Mouse (Mus musculus) ES-E14 (cell line): ENCODE results near the gene Gm6657.

ENCODE experiments used
- CHD2 ChIP-seq: IDR thresholded peaks from 2 replicates; pipeline ENCODE4 v1.6.1; 2014; ENCODE audit warnings: mild to moderate bottlenecking, low read depth, low read length, inconsistent platforms
- MAFK ChIP-seq: IDR thresholded peaks from 2 replicates; pipeline ENCODE4 v1.6.1; 2014; ENCODE audit warnings: mild to moderate bottlenecking, low read depth, low read length, inconsistent platforms; ENCODE audit not compliant: insufficient read depth
- ZC3H11A ChIP-seq: IDR thresholded peaks from 2 replicates; pipeline ENCODE4 v1.6.1; 2012; ENCODE audit warnings: low read depth, mild to moderate bottlenecking, inconsistent platforms, low read length, borderline replicate concordance

DNA sequence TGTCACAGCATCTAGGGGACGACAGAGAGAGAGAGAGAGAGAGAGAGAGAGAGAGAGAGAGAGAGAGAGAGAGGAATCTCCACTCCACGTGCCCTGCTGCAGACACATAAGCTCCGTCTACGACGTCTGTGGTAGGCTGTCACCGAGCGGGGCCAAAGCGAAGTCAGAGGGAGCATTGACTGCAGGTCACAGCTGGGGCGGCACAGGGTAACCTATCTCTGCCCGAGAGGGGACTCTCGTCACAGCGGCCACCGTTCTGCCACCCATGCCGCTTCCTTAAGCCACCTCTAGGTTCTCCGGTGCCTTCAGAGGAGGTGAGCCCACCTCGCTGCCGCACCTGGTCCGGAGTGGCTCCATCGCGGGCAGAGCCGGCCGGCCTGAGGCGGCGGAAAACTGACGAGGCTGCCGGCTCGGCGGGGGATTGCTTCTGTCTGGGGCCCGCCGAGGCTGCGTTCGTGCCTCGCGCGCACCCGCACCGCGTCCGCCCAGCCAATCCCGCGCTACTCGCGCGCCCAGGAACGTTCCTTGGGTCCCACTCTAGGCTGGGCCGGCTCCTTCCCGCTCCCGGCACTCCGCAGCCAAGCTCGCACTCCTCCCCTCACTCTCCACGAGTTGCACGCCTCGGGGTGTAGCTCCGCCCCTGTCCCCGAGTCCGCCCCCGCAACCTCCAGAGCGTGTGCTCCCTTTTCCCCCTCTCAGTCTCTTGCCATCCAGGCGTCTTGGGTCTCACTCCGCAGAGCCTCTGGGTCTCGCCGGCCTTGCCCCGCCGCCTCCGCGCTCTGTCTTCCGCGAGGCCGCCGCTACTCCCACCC is 31.9 kb downstream of the Gm6657 start, which contains the start of gene Gphn:
- TF ChIP-seq ZC3H11A = no peak
- no peak for TF ChIP-seq CHD2
- no peak for TF ChIP-seq MAFK
